Mouse (Mus musculus) embryonic fibroblast, embryonic 13.5 days (primary cell): ENCODE data around the gene Pip5k1c. TPM values are rescaled to one million over a fixed set of nuclear protein-coding genes. Genes with fewer than 3 reads are reported as not detected.

Experiments used
- H3K27ac ChIP-seq: 2 replicates; pipeline ENCODE4 v1.5.1; 2012; ENCODE audit warnings: low read length, control low read depth, inconsistent platforms; ENCODE audit not compliant: insufficient read depth
- H3K4me1 ChIP-seq: 2 replicates; pipeline ENCODE4 v1.6.1; 2011; ENCODE audit warnings: low read length; ENCODE audit not compliant: control insufficient read depth, insufficient read depth
- H3K4me3 ChIP-seq: 2 replicates; pipeline ENCODE4 v1.5.1; 2011; ENCODE audit warnings: mild to moderate bottlenecking, control low read depth, low read length; ENCODE audit not compliant: insufficient read depth
- CTCF ChIP-seq: IDR thresholded peaks from 2 replicates; pipeline ENCODE4 v1.5.1; 2011; ENCODE audit warnings: mild to moderate bottlenecking, control low read depth, low read length, moderate library complexity, borderline replicate concordance; ENCODE audit not compliant: insufficient read depth
- POLR2A ChIP-seq: IDR thresholded peaks from 2 replicates; pipeline ENCODE4 v1.6.1; 2011; ENCODE audit warnings: low read depth, mild to moderate bottlenecking, control low read depth, low read length, moderate library complexity
- polyA plus RNA-seq: library from polyadenylated mRNA; stranded (reverse); fragments of >200 nt; gene quantifications from 2 replicates; pipeline ENCODE4 v1.2.4, GENCODE M21; 2011; ENCODE audit warnings: low read depth; ENCODE audit not compliant: missing spikeins, insufficient read length

Gene Pip5k1c
- polyA plus RNA-seq, 1 experiment, result 43.0 TPM

DNA sequence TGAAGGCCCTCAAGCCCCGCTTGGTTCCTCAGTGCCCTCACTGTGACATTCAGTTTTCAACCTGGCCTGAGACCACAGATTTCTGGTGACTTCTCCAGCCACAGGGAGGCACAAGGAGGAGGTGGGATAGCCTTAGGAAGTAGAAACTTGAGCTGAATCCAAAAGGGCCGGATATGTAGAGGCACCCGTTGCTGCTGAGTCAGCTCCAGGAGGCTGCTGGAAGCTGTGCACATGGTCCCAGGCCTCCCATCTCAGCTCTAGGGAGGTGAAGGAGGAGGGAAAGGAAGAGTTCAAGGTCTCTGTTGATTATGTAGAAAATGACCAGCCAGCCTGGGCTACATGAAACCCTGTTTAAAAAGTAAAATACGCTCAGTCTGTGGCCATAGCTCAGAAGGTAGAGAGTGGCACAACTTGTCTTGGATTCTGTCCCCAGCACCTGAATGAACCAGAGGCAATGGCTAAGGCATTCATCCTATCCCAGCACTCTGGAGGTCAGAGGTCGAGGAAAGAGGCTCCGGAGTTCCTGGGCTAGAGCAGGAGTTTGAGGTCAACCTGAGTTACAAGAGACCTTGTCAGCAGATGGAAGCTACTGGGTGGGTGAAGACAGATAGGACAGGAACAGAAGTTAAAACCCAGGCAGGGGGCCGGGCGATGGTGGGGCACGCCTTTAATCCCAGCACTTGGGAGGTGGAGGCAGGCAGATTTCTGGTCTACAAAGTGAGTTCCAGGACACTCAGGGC lies 62.1 kb downstream of the Pip5k1c start:
- H3K4me1 ChIP-seq, result 0 out of 2 replicates have a peak, but pooled peaks cover 2% of the 10 kb centered on the region
- H3K4me3 ChIP-seq, result no peak overlapping the region
- TF ChIP-seq CTCF, result no peak
- TF ChIP-seq POLR2A, result no peak
- H3K27ac ChIP-seq, result no peak overlapping the region

DNA sequence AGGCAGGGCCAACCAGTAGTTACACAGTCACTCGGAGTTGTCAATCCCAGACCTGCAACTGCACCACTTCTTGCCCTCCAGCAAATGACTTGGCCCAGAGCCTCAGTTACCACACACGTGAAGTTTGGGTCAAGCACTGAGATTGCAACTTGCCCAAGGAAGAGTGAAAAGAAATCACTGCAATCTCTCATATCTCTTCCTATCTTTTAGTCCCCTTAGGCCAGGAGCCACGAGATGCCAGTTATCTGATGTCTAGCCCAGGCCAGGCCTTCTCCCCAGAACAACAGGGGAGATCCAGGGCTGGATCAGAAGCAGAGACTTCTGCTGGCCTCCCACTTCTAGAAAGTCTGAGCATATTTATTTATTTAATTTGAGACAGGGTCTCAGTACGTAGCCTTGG lies 62.8 kb downstream of the Pip5k1c start:
- H3K4me3 ChIP-seq, result no peak overlapping the region
- TF ChIP-seq CTCF (no peak), POLR2A (no peak)
- H3K27ac ChIP-seq, result no peak overlapping the region
- 0 out of 2 replicates have a peak, but pooled peaks cover 2% of the 10 kb centered on the region for H3K4me1 ChIP-seq

DNA sequence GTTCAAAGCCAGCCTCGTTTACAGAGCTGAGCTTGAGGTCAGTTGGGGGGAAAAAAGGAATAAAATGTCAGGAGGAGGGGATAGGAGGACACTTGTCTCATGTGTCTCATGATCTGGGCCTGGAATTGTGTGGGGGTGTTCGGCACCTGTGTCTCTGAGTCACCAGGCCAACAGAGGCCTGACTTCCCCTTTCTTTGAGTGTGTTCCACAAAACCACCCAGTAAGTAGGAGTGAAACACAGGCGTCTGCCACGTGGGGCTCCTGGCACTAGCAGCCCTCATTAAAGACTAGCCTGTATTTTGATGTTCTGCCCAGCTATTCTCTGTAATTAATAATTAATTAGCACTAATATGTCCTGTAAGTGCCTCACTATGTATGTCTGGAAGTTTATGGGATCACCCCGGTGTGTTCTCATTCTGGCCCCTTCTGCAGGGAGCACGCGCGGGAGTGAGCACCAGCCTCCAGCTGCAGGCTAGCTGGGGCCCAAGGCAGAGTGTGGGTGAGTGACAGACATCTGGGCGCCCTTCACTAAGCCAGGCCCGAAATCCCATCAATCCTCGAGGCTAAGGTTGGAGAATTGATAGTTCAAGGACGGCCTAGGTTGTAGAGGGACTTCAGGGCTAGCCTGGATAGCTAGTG lies 63.7 kb downstream of the Pip5k1c start:
- Histone ChIP-seq H3K4me1 (0 out of 2 replicates have a peak, but pooled peaks cover 2% of the 10 kb centered on the region), H3K27ac (no peak overlapping the region), H3K4me3 (no peak overlapping the region)
- TF ChIP-seq CTCF, result no peak

DNA sequence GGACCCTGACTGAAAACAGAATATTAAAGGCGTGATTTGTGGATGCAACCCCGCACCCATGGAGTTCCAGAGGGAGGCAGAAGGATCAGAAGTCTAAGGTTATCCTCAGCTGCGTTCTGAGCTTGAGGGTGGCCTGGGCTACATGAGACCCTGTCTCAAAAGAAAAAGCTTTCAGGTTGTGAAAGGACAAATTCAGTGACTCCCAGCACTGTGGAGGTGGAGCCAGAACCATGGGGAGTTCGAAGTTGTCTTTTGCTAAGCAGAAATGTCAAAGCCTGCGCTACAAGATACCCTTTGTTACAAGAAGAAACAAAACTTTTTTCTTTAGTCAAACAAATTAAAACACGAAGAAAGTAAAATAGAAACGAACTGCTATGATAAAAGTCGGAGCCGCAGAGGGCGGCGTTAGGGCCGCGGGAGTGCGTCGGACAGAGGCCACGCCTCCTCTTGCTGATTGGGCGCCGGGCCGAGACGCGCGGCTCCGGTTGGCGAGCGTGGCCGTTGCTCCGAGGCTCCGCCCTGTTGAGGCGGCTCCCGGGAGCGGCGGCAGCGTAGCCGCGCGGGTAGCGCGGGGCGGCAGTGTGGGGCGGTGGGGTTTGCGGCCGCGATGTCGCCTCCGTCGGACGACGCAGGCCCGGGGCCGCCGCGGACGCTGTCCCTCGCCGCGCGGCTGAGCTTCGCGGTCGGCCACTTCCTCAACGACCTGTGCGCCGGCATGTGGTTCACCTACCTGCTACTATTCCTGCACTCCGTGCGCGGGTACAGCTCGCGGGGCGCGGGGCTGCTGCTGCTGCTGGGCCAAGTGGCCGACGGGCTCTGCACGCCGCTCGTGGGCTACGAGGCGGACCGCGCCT lies 64.5 kb downstream of the Pip5k1c start, which contains the start of gene Mfsd12:
TSS of gene Mfsd12 (plus strand) at position 501 of the 854 bp plus-strand sequence.
- Histone ChIP-seq H3K4me3 (peak within 1 kb of the TSS; percentile 67), H3K4me1 (0 out of 2 replicates have a peak, but pooled peaks cover 2% of the 10 kb centered on the region), H3K27ac (no peak within 1 kb of the TSS)
- TF ChIP-seq CTCF, result no peak
- TF ChIP-seq POLR2A, result peak; percentile 61

DNA sequence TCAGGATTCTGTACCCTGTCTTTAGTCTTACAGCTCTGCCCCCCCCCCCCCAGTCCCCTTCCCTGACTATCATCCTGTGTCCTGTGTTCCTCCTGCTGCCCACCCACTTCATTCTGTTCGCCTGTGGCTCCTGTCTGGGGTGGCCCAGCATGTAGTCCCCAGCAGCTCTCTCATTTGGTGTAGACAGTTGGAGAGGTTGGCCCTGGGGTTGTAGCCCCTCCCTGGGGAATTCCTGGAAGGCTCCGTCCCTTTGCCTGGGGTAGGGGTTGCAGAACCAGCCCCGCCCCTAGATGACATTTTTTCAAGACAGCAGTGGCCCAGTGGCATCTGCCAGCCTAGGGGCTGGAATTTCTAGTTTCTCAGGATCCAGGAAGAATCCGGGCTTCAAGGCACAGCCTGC lies 65.4 kb downstream of the Pip5k1c start:
- Histone ChIP-seq H3K27ac (no peak overlapping the region), H3K4me1 (0 out of 2 replicates have a peak, but pooled peaks cover 2% of the 10 kb centered on the region), H3K4me3 (peak overlapping the region; percentile 67)
- TF ChIP-seq CTCF (no peak), POLR2A (no peak)

DNA sequence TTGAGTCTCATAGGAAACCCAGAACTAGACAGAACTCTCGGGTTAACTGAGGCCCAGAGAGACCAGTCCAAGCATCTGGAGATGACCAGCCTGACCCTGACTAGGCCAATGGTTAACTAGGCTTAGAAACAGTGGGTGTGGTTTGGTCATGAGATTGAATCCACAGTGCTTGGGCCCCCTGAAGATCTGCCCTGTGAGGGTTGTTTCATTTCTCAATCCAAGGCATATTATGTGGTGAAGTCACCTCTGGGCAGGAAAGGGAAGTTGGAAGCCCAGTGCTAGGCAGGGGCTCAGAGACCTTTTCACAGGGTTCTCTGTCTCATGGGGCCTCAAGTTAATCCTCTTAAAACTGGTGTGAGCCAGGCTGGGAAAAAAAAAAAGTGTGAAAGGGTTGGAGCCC lies 66.1 kb downstream of the Pip5k1c start:
- H3K4me3 ChIP-seq, result no peak overlapping the region
- no peak overlapping the region for H3K27ac ChIP-seq
- H3K4me1 ChIP-seq, result 0 out of 2 replicates have a peak, but pooled peaks cover 2% of the 10 kb centered on the region
- TF ChIP-seq POLR2A, result no peak
- TF ChIP-seq CTCF, result no peak

DNA sequence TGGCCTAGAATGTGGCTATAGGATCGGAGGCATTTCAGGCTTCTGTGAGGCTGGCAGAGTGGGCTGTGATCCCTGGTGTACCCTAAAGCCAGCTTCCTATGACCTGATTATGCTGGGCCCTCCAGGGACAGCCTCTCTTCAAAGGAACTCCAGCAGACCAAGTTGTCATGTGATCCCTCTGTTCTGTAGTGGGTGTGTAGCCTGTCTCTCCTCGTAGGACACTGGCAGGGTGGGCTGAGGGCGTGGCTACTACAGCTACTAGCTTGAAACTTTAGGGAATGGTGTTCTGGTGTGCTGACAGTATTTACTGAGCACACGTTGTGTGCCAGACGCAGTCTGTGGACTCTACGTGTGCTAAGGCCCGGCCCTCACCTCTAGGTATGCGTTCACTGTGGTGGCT lies 68.0 kb downstream of the Pip5k1c start:
- TF ChIP-seq CTCF (no peak), POLR2A (no peak)
- Histone ChIP-seq H3K27ac (no peak overlapping the region), H3K4me1 (0 out of 2 replicates have a peak, but pooled peaks cover 2% of the 10 kb centered on the region), H3K4me3 (no peak overlapping the region)

DNA sequence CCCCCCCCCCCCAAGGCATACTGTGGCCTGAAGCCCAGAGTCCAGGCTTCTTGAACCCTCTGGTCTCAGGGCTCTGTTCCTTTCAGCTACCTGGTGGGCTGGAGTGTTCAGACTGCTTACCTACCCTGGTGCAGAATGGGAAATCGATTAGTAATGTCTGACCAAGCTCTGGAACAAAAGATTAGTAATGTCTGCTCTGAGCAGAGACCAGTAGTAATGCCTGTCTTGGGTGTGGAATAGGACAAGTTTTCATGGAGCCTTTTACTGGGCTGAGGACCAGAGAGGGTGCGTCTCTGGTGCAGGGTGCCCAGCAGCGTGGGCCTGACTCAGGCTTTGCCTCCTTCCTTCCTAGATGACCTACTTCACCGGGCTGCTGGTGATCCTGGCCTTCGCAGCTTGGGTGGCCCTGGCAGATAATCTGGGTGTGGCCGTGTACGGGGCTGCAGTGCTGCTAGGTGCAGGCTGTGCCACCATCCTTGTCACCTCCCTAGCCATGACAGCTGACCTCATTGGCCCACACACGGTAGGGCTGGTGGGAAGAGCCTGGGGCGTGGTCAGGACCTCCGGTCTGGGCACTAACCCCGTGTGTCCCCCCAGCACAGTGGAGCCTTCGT lies 69.7 kb downstream of the Pip5k1c start:
- H3K27ac ChIP-seq, result no peak overlapping the region
- H3K4me3 ChIP-seq, result no peak overlapping the region
- TF ChIP-seq CTCF (no peak), POLR2A (no peak)
- H3K4me1 ChIP-seq, result no peaks in the 10 kb centered on the region

DNA sequence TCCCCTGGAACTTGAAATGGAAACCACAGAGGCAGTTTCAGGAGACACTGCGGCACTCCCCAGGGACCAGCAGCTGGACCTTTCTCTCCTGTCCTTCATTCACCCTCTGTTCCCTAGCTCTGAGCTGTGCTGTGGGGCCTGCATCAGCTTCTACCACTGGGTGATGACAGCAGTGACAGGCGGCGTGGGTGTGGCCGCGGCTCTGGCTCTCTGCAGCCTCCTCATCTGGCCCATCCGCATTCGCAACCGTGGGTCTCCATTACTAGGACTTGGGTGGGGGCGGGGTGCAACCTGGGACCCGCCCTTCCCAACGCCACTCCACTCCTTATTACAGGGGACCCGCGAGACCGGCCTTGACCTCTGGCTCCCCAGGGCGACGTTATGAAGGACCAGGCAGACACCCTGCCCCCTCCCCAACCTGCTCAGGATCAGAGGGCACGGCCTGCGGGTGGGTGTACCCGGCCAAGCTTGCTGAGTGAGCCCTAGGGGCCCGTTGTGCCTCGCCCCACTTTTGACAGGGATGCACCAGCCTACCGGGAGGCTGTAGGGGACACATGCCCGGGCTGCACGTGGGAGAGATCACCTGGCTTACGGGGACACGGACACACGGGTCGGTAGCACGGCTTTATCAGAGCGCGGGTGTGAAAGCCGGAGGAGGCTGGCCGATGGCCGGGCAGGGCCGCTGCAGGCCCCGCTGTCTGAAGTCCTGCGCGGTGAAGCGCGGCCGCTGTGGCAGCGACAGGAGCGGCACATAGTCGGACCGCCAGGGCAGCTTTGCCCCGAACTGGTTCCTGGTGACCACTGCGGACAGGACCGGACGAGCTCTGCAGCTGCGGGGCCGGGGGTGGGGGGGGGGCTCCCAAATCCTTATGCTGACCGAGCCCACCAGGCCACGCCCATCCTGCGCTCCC lies 70.9 kb downstream of the Pip5k1c start:
- no peak overlapping the region for H3K27ac ChIP-seq
- TF ChIP-seq CTCF (no peak), POLR2A (no peak)
- H3K4me1 ChIP-seq, result no peaks in the 10 kb centered on the region
- no peak overlapping the region for H3K4me3 ChIP-seq
